Mouse (Mus musculus) fat pad, adult 2 months (tissue): ENCODE results near the gene Strn3.

ENCODE experiments used
- DNase-seq: peaks from one replicate; pipeline ENCODE4 v3.0.0-alpha.2; 2011; ENCODE audit warnings: low read depth, low spot score; ENCODE audit errors: extremely low read depth

Gene Strn3

GRCm38 (mm10) chr12:51691845-51692632, at the start of gene Strn3:
Gene Strn3, minus strand, starts transcription at chr12:51691897.
- peak; percentile 67 for DNase-seq

DNA sequence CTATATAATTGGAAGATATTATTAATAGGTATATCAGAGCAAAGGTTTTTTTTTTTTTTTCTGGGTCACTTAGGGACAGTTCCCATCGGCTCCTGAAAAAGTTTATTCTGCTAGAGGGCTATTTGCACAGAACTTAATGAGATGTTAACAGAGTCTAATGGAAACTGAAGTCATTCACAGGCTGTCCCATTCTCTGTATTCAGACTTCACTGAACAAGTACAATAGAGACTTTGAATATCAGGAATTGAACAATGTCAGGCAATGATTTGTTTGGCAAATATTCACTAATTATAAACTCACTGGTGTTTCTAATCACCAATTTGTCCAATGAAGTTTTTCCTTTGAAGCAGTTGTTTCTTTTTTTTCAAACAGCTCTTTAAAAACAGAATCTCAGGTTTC, 45.1 kb upstream of the Strn3 start:
- no peak for DNase-seq

DNA sequence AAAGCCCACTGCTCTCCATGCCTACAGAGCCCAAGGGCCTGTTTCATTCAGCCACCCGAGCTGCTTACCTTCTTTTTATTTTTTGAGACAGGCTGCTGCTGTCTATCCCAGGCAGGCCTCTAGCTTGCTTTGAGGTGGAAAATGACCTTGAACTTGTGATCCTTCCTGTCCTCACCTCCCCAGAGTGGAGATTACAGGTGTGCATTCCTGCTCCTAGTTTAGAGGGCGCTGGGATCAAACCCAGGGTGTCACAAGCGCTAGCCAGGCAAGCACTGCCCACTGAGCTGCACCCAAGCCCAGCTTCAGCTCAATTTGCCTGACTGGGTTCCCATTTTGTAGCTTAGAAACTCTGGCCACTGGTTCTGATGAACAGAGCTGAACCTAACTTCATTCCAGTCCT, 44.7 kb upstream of the Strn3 start:
- DNase-seq, result no peak

DNA sequence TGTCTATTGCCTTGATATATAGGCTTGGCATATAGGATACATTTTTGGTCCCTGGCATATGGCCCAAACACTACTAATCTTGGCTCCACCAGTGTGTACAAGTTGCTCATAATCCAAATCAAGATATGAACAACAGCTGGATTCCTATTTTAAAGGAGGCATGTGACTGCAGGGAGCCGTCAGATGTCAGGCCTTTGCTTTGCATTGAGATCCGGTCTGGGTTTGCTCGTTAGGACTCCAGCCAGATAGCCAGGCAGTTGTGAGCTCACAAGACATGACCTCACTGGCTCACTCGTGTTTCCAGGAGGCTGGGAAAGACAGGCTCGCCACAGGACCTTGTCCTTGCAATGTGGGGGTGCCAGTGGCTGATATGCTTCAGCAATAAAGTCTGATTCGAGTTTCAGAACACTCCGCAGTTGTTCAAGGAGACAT, 44.2 kb upstream of the Strn3 start:
- no peak for DNase-seq

- DNase-seq, result no peak
These were observed 43.0 kb upstream of the Strn3 start for GRCm38 (mm10) chr12:51734605-51735211.

- no peak for DNase-seq
These were observed 38.1 kb upstream of the Strn3 start for GRCm38 (mm10) chr12:51729827-51730226.

DNA sequence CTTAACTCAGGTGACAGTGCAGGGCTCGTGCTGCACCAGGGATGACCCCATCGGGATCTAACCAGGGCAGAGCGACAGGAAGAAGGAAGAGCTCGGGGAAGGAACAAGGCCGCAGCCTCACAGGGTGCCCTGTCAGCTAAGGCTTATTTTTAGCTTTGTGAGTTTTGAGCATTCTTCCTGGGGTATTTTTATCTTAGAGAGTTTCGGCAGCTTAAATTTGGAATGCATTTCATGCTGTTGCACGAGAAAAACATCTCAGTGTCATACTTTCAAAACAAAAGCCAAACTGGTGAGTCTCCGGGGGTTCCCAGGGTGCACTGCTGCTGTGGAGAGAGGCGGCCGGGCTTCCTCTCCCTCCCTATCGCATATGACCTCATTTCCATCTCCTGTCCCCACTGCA, 37.4 kb upstream of the Strn3 start:
- no peak for DNase-seq

- no peak for DNase-seq
These were observed 30.1 kb upstream of the Strn3 start for GRCm38 (mm10) chr12:51721836-51722235.

GRCm38 (mm10) chr12:51718617-51719016, 26.9 kb upstream of the Strn3 start:
- no peak for DNase-seq

- DNase-seq, result no peak
These were observed 21.0 kb upstream of the Strn3 start for GRCm38 (mm10) chr12:51712685-51713084.

DNA sequence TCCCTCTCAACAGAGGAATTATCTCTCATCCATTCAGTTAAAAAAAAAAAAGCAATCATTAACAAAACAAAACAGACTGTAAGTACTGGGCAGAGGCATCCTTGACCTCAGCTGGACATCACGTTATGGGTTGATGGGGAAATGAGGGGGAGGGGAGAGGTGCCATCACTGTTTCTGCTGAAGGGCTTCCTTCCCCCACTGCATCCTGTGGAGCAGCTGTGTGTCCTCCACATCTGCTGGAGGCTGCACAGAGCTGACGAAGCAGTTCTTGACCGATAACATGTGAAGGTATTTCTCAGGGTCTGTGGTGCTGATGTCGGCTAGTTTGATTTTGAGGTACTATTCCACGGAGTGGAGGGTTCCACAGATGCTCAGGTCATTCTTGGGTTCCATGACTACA, 18.5 kb upstream of the Strn3 start:
- DNase-seq, result no peak

DNA sequence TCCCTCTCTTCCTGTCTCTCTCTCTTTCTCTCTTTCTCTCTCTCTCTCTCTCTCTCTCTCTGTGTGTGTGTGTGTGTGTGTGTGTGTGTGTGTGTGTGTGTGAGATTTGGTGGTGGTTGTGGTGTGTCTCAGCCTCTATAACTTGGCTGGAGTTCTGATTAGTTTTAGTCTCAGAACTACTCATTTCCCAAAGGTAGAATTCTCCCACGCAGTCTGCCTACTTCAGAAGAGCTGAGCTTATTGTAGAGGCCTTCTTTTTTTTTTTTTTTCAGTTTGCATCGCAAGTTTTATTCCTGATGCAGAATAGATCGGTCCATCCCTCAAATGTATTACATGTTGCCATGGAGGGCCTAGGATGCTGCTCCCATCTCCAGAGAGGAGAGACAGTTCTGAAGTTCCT, 18.0 kb upstream of the Strn3 start:
- DNase-seq, result no peak

DNA sequence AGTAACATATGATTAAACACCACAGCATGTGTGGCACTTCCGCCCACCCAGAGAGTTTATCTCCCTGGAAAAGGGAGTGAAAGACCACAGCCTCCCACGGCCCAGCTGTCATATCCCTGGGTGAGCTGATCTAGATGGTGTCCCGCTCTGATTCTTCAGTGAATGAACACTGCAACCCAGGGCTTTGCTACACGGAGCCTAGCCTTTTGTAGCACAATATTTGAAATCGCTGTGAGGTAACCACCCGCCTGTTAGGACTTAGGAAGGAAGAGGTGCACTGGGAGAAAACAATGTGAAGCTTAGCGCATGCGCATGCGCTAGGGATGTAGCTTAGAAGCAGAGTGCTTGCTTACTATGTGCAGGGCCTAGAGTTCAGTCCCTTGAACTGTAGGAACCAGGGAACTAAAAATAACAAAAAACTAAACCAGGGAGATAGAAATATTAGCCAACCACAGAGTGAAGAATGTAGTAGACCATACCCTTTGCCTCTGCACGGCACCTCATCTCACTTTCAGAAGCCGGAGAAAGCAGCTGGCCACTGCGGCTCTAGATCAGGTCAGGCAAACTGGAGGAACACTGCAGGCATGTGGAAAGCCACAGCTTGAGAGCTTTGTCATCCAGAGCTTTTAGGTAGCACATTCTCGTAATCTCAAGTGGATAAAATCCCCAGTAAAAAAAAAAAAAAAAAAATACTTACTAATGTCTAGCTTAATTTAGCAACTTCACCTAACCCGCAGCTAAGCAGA, 17.4 kb upstream of the Strn3 start:
- DNase-seq, result no peak

DNA sequence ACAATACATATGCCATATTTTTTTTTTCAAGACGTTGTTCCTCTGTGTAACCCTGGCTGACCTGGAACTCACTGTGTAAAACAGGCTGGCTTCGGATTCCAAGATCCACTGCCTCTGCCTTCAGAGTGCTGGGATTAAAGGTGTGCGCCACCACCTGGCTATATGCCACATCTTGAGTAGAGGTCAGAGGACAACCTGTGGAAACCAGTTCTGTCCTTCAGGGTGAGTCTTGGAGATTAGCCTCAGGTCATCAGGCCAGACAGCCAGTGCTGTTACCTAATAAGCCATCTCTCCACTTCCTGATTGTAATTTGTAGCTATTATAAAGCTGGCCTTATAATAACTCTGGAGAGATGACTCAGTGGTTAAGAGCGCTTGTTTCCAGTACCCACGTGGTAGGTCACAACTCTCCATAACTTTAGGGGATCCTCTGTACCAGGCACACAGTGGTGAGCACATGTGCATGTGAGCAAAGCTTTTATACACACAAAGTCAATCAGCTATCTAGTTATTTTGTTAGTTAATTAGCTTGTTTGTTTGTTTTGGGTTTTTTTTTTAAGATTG, 15.1 kb upstream of the Strn3 start:
- peak; percentile 77 for DNase-seq

DNA sequence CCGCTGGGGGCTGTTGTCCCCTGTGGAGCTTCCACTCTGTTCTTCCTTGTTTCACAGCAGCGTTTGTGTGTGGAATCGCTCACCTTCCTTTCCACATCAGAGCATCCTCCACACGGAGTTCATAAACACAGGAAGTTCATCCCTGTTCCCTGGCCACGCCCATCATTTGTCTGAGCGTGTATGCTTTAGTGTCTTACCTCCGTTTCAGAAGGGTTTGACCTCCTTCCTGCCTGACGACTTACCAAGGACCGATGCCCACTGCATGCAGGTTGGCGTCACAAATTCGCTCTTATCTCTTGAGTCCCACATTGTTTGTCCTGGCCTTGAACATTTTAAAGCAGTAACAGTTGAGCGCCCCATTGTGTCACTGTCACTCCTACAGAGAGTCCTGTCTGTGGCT, 14.1 kb upstream of the Strn3 start:
- DNase-seq, result no peak

GRCm38 (mm10) chr12:51704572-51704971, 12.9 kb upstream of the Strn3 start:
- DNase-seq, result no peak

- no peak for DNase-seq
These were observed 12.2 kb upstream of the Strn3 start for GRCm38 (mm10) chr12:51703859-51704258.

GRCm38 (mm10) chr12:51701723-51702122, 10.0 kb upstream of the Strn3 start:
- DNase-seq, result no peak

- no peak for DNase-seq
These were observed 8.1 kb upstream of the Strn3 start for GRCm38 (mm10) chr12:51699623-51700393.

GRCm38 (mm10) chr12:51696157-51696556, 4.5 kb upstream of the Strn3 start:
- no peak for DNase-seq

DNA sequence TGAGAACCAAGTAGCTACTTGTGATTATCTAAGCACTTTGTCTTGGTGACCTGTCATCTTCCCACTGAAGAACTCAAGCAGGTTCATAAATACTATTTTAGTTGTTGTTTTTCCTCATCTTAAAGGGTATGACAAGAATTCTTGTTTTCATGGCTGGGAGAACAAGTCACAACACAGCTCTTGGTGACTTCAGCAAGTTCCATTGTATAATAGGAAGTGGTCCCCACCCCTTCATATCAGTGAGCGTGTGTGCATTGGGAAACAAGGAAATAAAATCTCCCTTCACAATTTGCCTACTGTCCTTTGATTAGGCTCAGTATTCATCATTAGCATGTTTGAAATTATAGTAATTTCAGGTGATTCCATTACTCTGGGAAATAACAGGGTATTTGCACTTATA, 3.3 kb upstream of the Strn3 start:
- DNase-seq, result no peak
